Mouse (Mus musculus) heart, embryonic 13.5 days (tissue): ENCODE results near the gene Saa3. TPM values are rescaled to one million over a fixed set of nuclear protein-coding genes. Genes with fewer than 3 reads are reported as not detected.

Experiments used
- ATAC-seq: fragments of 200-750 bp; cut with Nextera tagmentation; 2 replicates; pipeline ENCODE4 v1.8.0; 2017; ENCODE audit warnings: moderate TSS enrichment; ENCODE audit not compliant: insufficient number of reproducible peaks, low FRiP score, low TSS enrichment; ENCODE audit errors: extremely low read depth
- H3K27ac ChIP-seq: fragments of 300-500 bp; sonication (generic); replicated peaks from 2 replicates; pipeline ENCODE4 v1.5.1; 2015; ENCODE audit warnings: moderate library complexity, mild to moderate bottlenecking, inconsistent platforms
- H3K27me3 ChIP-seq: fragments of 300-500 bp; sonication (generic); replicated peaks from 2 replicates; pipeline ENCODE4 v1.6.1; 2015; ENCODE audit warnings: mild to moderate bottlenecking, inconsistent platforms
- H3K36me3 ChIP-seq: fragments of 300-500 bp; sonication (generic); 2 replicates; pipeline ENCODE4 v1.6.1; 2015; ENCODE audit warnings: mild to moderate bottlenecking, inconsistent platforms
- H3K4me1 ChIP-seq: fragments of 300-500 bp; sonication (generic); 2 replicates; pipeline ENCODE4 v1.6.1; 2015; ENCODE audit warnings: inconsistent platforms
- H3K4me2 ChIP-seq: fragments of 300-500 bp; sonication (generic); 2 replicates; pipeline ENCODE4 v1.6.1; 2015; ENCODE audit warnings: inconsistent platforms, mild to moderate bottlenecking, moderate library complexity
- H3K4me3 ChIP-seq: fragments of 300-500 bp; sonication (generic); 2 replicates; pipeline ENCODE4 v1.5.1; 2015; ENCODE audit warnings: moderate library complexity, mild to moderate bottlenecking, inconsistent platforms
- H3K9ac ChIP-seq: fragments of 300-500 bp; sonication (generic); 2 replicates; pipeline ENCODE4 v1.6.1; 2015; ENCODE audit warnings: inconsistent platforms, mild to moderate bottlenecking, moderate library complexity
- H3K9me3 ChIP-seq: fragments of 300-500 bp; sonication (generic); 2 replicates; pipeline ENCODE4 v1.6.1; 2016; ENCODE audit warnings: inconsistent platforms
- WGBS: fragments of 180-500 bp; shearing (Covaris S2); methylation state at CpG from one replicate; pipeline ENCODE4 v1.1.7; 2015; ENCODE audit warnings: mixed read lengths; 5-methylcytosine and 5-hydroxymethylcytosine counted together
- polyA plus RNA-seq: library from polyadenylated mRNA; unstranded; fragments of >200 nt; fragmentation: Nextera tagmentation; extraction: Ambion mirVana; gene quantifications from 2 replicates; pipeline ENCODE4 v1.2.1, GENCODE M21; 2015

Saa3 gene
- polyA plus RNA-seq, 1 experiment from 2014 or later, result not detected

GRCm38 (mm10) chr7:46667256-46667655, 48.2 kb downstream of the Saa3 start:
- Histone ChIP-seq H3K36me3 (no peaks in the 10 kb centered on the region), H3K9ac (0 out of 2 replicates have a peak overlapping the region, but pooled peaks have one; percentile 30)

DNA sequence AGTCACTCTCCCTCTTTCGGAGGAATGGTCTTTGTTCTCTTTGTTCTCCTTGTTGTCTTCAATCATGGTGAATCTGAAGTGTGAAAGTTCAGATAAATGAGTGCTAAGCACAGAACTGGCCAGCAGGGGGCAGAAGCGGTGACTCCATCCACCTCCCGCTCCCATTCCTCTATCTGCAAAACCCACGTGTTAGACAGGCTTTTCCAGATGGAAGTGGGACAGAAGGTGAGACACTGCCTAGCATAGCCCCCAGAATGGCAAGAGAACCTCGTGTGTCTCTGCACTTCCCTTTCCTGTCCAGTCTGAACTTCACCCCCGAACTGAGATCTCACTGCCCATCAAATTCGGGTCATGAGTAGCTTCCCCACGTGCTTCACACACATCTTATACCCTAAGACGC, 50.3 kb downstream of the Saa3 start:
- H3K9ac ChIP-seq, result no peak overlapping the region
- no peak for ATAC-seq

More at GRCm38 (mm10) chr7:46667256-46667655, 48.2 kb downstream of the Saa3 start:
- H3K27ac ChIP-seq, result no peak overlapping the region
- H3K27me3 ChIP-seq, result peaks cover 50% of the 10 kb centered on the region
- H3K4me1 ChIP-seq, result peaks cover 3% of the 10 kb centered on the region
- H3K4me2 ChIP-seq, result peak overlapping the region; percentile 49
- under 1% methylated on average over 21 of the region's 21 CpGs for WGBS
- no peak for ATAC-seq
- peak overlapping the region; percentile 24 for H3K4me3 ChIP-seq
- H3K9me3 ChIP-seq, result no peaks in the 10 kb centered on the region

More for the DNA sequence above, 50.3 kb downstream of the Saa3 start:
- Histone ChIP-seq H3K4me1 (no peaks in the 10 kb centered on the region), H3K4me2 (no peak overlapping the region), H3K36me3 (no peaks in the 10 kb centered on the region), H3K27ac (no peak overlapping the region), H3K4me3 (no peak overlapping the region), H3K27me3 (peaks cover 56% of the 10 kb centered on the region), H3K9me3 (no peaks in the 10 kb centered on the region)
- WGBS, result 34% methylated on average over 9 of the region's 9 CpGs

Other genes with a start within 250 kb of the Saa3 start
- gene Sergef, start 75.9 kb downstream of the Saa3 start, polyA plus RNA-seq, result 11.9 and 12.2 TPM in 2 replicates
- gene Tph1, start 43.2 kb downstream of the Saa3 start, polyA plus RNA-seq, result 0.13 TPM in 1 of 2 replicates, not detected in the other
- gene Saal1, start 5.0 kb downstream of the Saa3 start, polyA plus RNA-seq, result 14.7 and 15.9 TPM in 2 replicates
- 0.18 TPM in 1 of 2 replicates, not detected in the other for gene Saa4, start 16.9 kb upstream of the Saa3 start, polyA plus RNA-seq
- gene Saa1, start 27.3 kb upstream of the Saa3 start, polyA plus RNA-seq, result not detected in 2 replicates
- not detected in 2 replicates for gene Saa2, start 36.1 kb upstream of the Saa3 start, polyA plus RNA-seq
- 9.7 and 10.8 TPM in 2 replicates for gene Hps5, start 80.4 kb upstream of the Saa3 start, polyA plus RNA-seq
- 28.5 and 29.7 TPM in 2 replicates for gene Gtf2h1, start 80.4 kb upstream of the Saa3 start, polyA plus RNA-seq
- gene Ldha, start 125.8 kb upstream of the Saa3 start, polyA plus RNA-seq, result 2,723 and 3,293 TPM in 2 replicates
- not detected in 2 replicates for gene Ldhc, start 145.5 kb upstream of the Saa3 start, polyA plus RNA-seq
- gene Tsg101, start 204.3 kb upstream of the Saa3 start, polyA plus RNA-seq, result 165 and 182 TPM in 2 replicates
- gene Uevld, start 242.8 kb upstream of the Saa3 start, polyA plus RNA-seq, result 7.5 and 8.0 TPM in 2 replicates